Comparison of ENCODE assay signal across 12 mouse cellular contexts in genomic region chr12:69926716-69927115, GRCm38 (mm10). TPM values are rescaled to one million over a fixed set of nuclear protein-coding genes. Genes with fewer than 3 reads are reported as not detected.
A peak's percentile ranks its signal among the peaks of the same experiment; 100 is the strongest.
DNase-seq lines count a peak whose midpoint lies in the region; ATAC-seq and TF ChIP-seq lines count a peak whose summit lies in the region.
"Had no signal": no experiment of that assay in that cellular context is flagged by ENCODE, and none has a peak within 500 bp of the region (broad histone marks: within the 10 kb centered on the region; RNA-seq: fewer than 3 reads in every experiment).

No protein-coding gene starts in this region.

- intact Hi-C loops in gastrocnemius, postnatal 36 days (cut with DNase I) = no loop called here

- peak overlapping the region; percentile 13; the same call in 1 of the 2 replicates for H3K4me2 ChIP-seq in liver, embryonic 13.5 days

- H3K27me3 ChIP-seq in thymus, adult 2 months (ENCODE audit: control insufficient read depth, insufficient read depth, low read length) = no peaks in the 10 kb centered on the region
- H3K27me3 ChIP-seq in liver, embryonic 13.5 days = no peaks in the 10 kb centered on the region

- no peaks in the 10 kb centered on the region for H3K36me3 ChIP-seq in thymus, adult 2 months (ENCODE audit: control insufficient read depth, insufficient read depth, low read length)
- H3K36me3 ChIP-seq in liver, embryonic 13.5 days = no peaks in the 10 kb centered on the region

- TF ChIP-seq CTCF in thymus, adult 2 months (IDR thresholded peaks at IDR 0.05; ENCODE audit: borderline replicate concordance, control insufficient read depth, extremely low read depth, insufficient read depth, low read length, poor library complexity) = no peak

- H3K9ac ChIP-seq in liver, embryonic 13.5 days = no peak overlapping the region

- no peak for TF ChIP-seq POLR2A in thymus, adult 2 months (IDR thresholded peaks at IDR 0.05; ENCODE audit: control insufficient read depth, extremely low read depth, insufficient read depth, low read length, poor library complexity)

- no peaks in the 10 kb centered on the region for H3K9me3 ChIP-seq in liver, embryonic 13.5 days (replicated peaks)

- no peaks in the 10 kb centered on the region for H3K4me1 ChIP-seq in thymus, adult 2 months (replicated peaks; ENCODE audit: control insufficient read depth, insufficient read depth, low read length)
- H3K4me1 ChIP-seq in liver, embryonic 13.5 days (replicated peaks) = peaks cover 41% of the 10 kb centered on the region

- no peak overlapping the region for H3K27ac ChIP-seq in thymus, adult 2 months (ENCODE audit: control insufficient read depth, insufficient read depth, low read length)
- no peak overlapping the region for H3K27ac ChIP-seq in liver, embryonic 13.5 days
- H3K27ac ChIP-seq: layer of hippocampus, adult 2 months; left cerebral cortex, adult 2 months had no signal

- peak; percentile 9 for DNase-seq in thymus, postnatal 14 days
- DNase-seq in thymus, adult 2 months = no peak
- peak; percentile 82 for DNase-seq in R1 (ENCODE audit: low read depth, low spot score)
- peak; percentile 35 for DNase-seq in liver, embryonic 13.5 days
- DNase-seq in testis, postnatal 10 days (ENCODE audit: low spot score) = no peak
- DNase-seq in gastrocnemius, postnatal 36 days = no peak
- no peak for DNase-seq in adrenal gland, adult 8-10 months
- DNase-seq: cerebellum, adult 8-10 months; embryo, embryonic 11 days; gastrocnemius, postnatal 25 days had no signal

- H3K4me3 ChIP-seq in thymus, adult 2 months (ENCODE audit: control insufficient read depth, insufficient read depth, low read length) = no peak overlapping the region
- no peak overlapping the region for H3K4me3 ChIP-seq in liver, embryonic 13.5 days (replicated peaks)
- H3K4me3 ChIP-seq: layer of hippocampus, adult 2 months; left cerebral cortex, adult 2 months had no signal

- ATAC-seq in liver, embryonic 13.5 days (ENCODE audit: low read depth) = peak; percentile 81

- WGBS in thymus, adult 2 months = 80% methylated on average over 7 of the region's 7 CpGs
- 26% methylated on average over 7 of the region's 7 CpGs for WGBS in liver, embryonic 13.5 days (ENCODE audit: insufficient replicate concordance)

RNA-seq across cellular contexts. Expression of gene Map4k5, which starts 33.7 kb away (rescaled TPM):
- 11.3 and 17.1 TPM in 2 replicates for polyA plus RNA-seq in thymus, adult 2 months (2012; rRNA removed)
- 20.7 and 25.4 TPM in 2 replicates for polyA plus RNA-seq in liver, embryonic 13.5 days (2015; fragmentation: Nextera tagmentation; extraction: Ambion mirVana)
- 10 to 100 TPM; 18.2 to 20.5 TPM for total RNA-seq in gastrocnemius, postnatal 36 days (2021)
- 10 to 100 TPM; 26.6 to 51.8 (median 37.2) TPM for total RNA-seq in adrenal gland, adult 8-10 months (2022)

RNA-seq across cellular contexts. Expression of gene Atl1, which starts 34.3 kb away (rescaled TPM):
- polyA plus RNA-seq in thymus, adult 2 months (2012; rRNA removed) = 0.75 and 0.91 TPM in 2 replicates
- polyA plus RNA-seq in liver, embryonic 13.5 days (2015; fragmentation: Nextera tagmentation; extraction: Ambion mirVana) = 1.4 and 1.5 TPM in 2 replicates
- total RNA-seq in gastrocnemius, postnatal 36 days (2021) = 1 to 10 TPM; 1.7 to 2.1 TPM
- total RNA-seq in adrenal gland, adult 8-10 months (2022) = 10 to 100 TPM in 2 of 4 experiments, 1 to 10 TPM in 2; 6.6 to 19.5 (median 13.0) TPM

Comparison
In these comparisons a context has a peak if more than half of its experiments do, and no peak if none do; other contexts are left out.
1. DNase-seq: peak in thymus, postnatal 14 days (single experiment), R1 (single experiment) and liver, embryonic 13.5 days (single experiment); none in thymus, adult 2 months (single experiment), testis, postnatal 10 days (single experiment), gastrocnemius, postnatal 36 days (0 of 2) and adrenal gland, adult 8-10 months (single experiment).